Mouse (Mus musculus) neural tube, embryonic 13.5 days (tissue): Measurements from ENCODE around the gene Tspear. TPM values are rescaled to one million over a fixed set of nuclear protein-coding genes. Genes with fewer than 3 reads are reported as not detected.
A peak's percentile ranks its signal among the peaks of the same experiment; 100 is the strongest.

Experiments
- microRNA counts: library from miRNA; unstranded; fragments of <30 nt; microRNA quantifications from one replicate; lab custom pipeline; 2016
- microRNA-seq: library from miRNA; unstranded; fragments of <30 nt; microRNA quantifications from one replicate; pipeline ENCODE4, GENCODE M21; 2016
- polyA plus RNA-seq: library from polyadenylated mRNA; unstranded; fragments of >200 nt; fragmentation: Nextera tagmentation; extraction: Ambion mirVana; gene quantifications from 2 replicates; pipeline ENCODE4 v1.2.1, GENCODE M21; 2015

Gene Tspear
- polyA plus RNA-seq, 1 experiment from 2014 or later = 2.0 TPM

MicroRNAs within 50 kb of the gene (microRNA counts, 519-probe panel; counts per million panel counts)
- microRNA mmu-miR-1930 (lab: Ali Mortazavi, UCI) = not detected

Small RNAs within 50 kb of the gene (microRNA-seq; reads per million reads assigned to microRNA genes)
- 8.3 reads per million, percentile 25 among the genes with 10 or more reads in this experiment for gene Mir1930

Other genes starting within 250 kb of the Tspear start
- gene Fam207a, start 170.8 kb upstream of the Tspear start, polyA plus RNA-seq = 41.4 and 43.5 TPM in 2 replicates
- 1.0 TPM in 2 replicates for gene Itgb2, start 156.3 kb upstream of the Tspear start, polyA plus RNA-seq
- 78.9 and 79.7 TPM in 2 replicates for gene Pttg1ip, start 104.8 kb upstream of the Tspear start, polyA plus RNA-seq
- gene Sumo3, start 80.5 kb upstream of the Tspear start, polyA plus RNA-seq = 248 and 252 TPM in 2 replicates
- 2.0 and 8.6 TPM in 2 replicates for gene Gm49325, start 80.4 kb upstream of the Tspear start, polyA plus RNA-seq
- 86.8 and 87.9 TPM in 2 replicates for gene Ube2g2, start 64.3 kb upstream of the Tspear start, polyA plus RNA-seq
- gene Gm19402, start 4.2 kb downstream of the Tspear start, polyA plus RNA-seq = not detected in 2 replicates
- gene Gm9508, start 10.7 kb downstream of the Tspear start, polyA plus RNA-seq = not detected in 2 replicates
- gene Gm10272, start 20.1 kb downstream of the Tspear start, polyA plus RNA-seq = not detected in 2 replicates
- not detected in 2 replicates for gene Gm10024, start 24.9 kb downstream of the Tspear start, polyA plus RNA-seq
- not detected in 2 replicates for gene Gm10142, start 29.2 kb downstream of the Tspear start, polyA plus RNA-seq
- not detected in 2 replicates for gene Krtap12-1, start 34.0 kb downstream of the Tspear start, polyA plus RNA-seq
- gene Gm10100, start 39.9 kb downstream of the Tspear start, polyA plus RNA-seq = not detected in 2 replicates
- not detected in 2 replicates for gene Gm18596, start 56.1 kb downstream of the Tspear start, polyA plus RNA-seq
- not detected in 2 replicates for gene Gm9736, start 64.8 kb downstream of the Tspear start, polyA plus RNA-seq
- gene Gm3233, start 73.1 kb downstream of the Tspear start, polyA plus RNA-seq = not detected in 2 replicates
- gene Gm3238, start 84.8 kb downstream of the Tspear start, polyA plus RNA-seq = not detected in 2 replicates
- not detected in 2 replicates for gene Gm7138, start 90.4 kb downstream of the Tspear start, polyA plus RNA-seq
- gene Gm3250, start 96.0 kb downstream of the Tspear start, polyA plus RNA-seq = not detected in 2 replicates
- not detected in 2 replicates for gene Gm7137, start 101.6 kb downstream of the Tspear start, polyA plus RNA-seq
- not detected in 2 replicates for gene Gm9639, start 108.5 kb downstream of the Tspear start, polyA plus RNA-seq
- not detected in 2 replicates for gene Gm19668, start 112.6 kb downstream of the Tspear start, polyA plus RNA-seq
- gene Gm9507, start 125.3 kb downstream of the Tspear start, polyA plus RNA-seq = not detected in 2 replicates
- gene Gm2696, start 128.1 kb downstream of the Tspear start, polyA plus RNA-seq = not detected in 2 replicates
- gene Krtap10-4, start 140.5 kb downstream of the Tspear start, polyA plus RNA-seq = not detected in 2 replicates
- gene Krtap10-10, start 149.4 kb downstream of the Tspear start, polyA plus RNA-seq = not detected in 2 replicates
- gene Gm36176, start 160.2 kb downstream of the Tspear start, polyA plus RNA-seq = not detected in 2 replicates
- gene Gm10318, start 166.3 kb downstream of the Tspear start, polyA plus RNA-seq = not detected in 2 replicates
- not detected in 2 replicates for gene Gm3285, start 175.4 kb downstream of the Tspear start, polyA plus RNA-seq
- 11.5 and 12.1 TPM in 2 replicates for gene Lrrc3, start 216.0 kb downstream of the Tspear start, polyA plus RNA-seq